Mouse (Mus musculus) heart, embryonic 10.5 days (tissue): Measurements from ENCODE around the gene Aifm3. TPM values are rescaled to one million over a fixed set of nuclear protein-coding genes. Genes with fewer than 3 reads are reported as not detected.

Experiments
- DNase-seq: peaks from one replicate; pipeline ENCODE4 v3.0.0-alpha.2; 2017; ENCODE audit warnings: low spot score
- H3K27ac ChIP-seq: fragments of 300-500 bp; sonication (generic); 2 replicates; pipeline ENCODE4 v1.5.1; 2016; ENCODE audit warnings: mild to moderate bottlenecking
- H3K27me3 ChIP-seq: fragments of 300-500 bp; sonication (generic); 2 replicates; pipeline ENCODE4 v1.6.1; 2016; ENCODE audit warnings: mild to moderate bottlenecking; ENCODE audit not compliant: poor library complexity, insufficient read depth, severe bottlenecking
- H3K36me3 ChIP-seq: fragments of 300-500 bp; sonication (generic); 2 replicates; pipeline ENCODE4 v1.6.1; 2016; ENCODE audit warnings: mild to moderate bottlenecking, moderate library complexity
- H3K4me1 ChIP-seq: fragments of 300-500 bp; sonication (generic); 2 replicates; pipeline ENCODE4 v1.6.1; 2016; ENCODE audit warnings: mild to moderate bottlenecking
- H3K4me3 ChIP-seq: fragments of 300-500 bp; sonication (generic); 2 replicates; pipeline ENCODE4 v1.5.1; 2016; ENCODE audit warnings: mild to moderate bottlenecking, moderate library complexity
- H3K9me3 ChIP-seq: fragments of 300-500 bp; sonication (generic); 2 replicates; pipeline ENCODE4 v1.6.1; 2016; ENCODE audit warnings: mild to moderate bottlenecking, moderate library complexity
- WGBS: fragments of 180-500 bp; shearing (Covaris S2); methylation state at CpG from one replicate; pipeline ENCODE4 v1.1.7; 2016; 5-methylcytosine and 5-hydroxymethylcytosine counted together
- polyA plus RNA-seq: library from polyadenylated mRNA; unstranded; fragments of >200 nt; fragmentation: Nextera tagmentation; extraction: Ambion mirVana; gene quantifications from 2 replicates; pipeline ENCODE4 v1.2.1, GENCODE M21; 2016

The Aifm3 gene
- polyA plus RNA-seq, 1 experiment from 2014 or later, result 0.97 TPM

GRCm38 (mm10) chr16:17508546-17509239, 19.3 kb downstream of the Aifm3 start, which contains the start of gene Lztr1:
Lztr1 (plus strand) TSS chr16:17508688.
- under 1% methylated on average over 50 of the region's 50 CpGs for WGBS

GRCm38 (mm10) chr16:17509240-17509597, 19.8 kb downstream of the Aifm3 start:
- WGBS, result 13% methylated on average over 9 of the region's 9 CpGs
- peaks cover 13% of the 10 kb centered on the region; the same call in 1 of the 2 replicates for H3K27me3 ChIP-seq
- peak overlapping the region; percentile 95 for H3K27ac ChIP-seq
- H3K9me3 ChIP-seq, result no peaks in the 10 kb centered on the region
- H3K4me3 ChIP-seq, result peak overlapping the region; percentile 86
- DNase-seq, result no peak
- H3K4me1 ChIP-seq, result peaks cover 13% of the 10 kb centered on the region
- H3K36me3 ChIP-seq, result peaks cover 32% of the 10 kb centered on the region

More at GRCm38 (mm10) chr16:17508546-17509239, 19.3 kb downstream of the Aifm3 start, which contains the start of gene Lztr1:
- H3K27me3 ChIP-seq, result peaks cover 15% of the 10 kb centered on the region; the same call in 1 of the 2 replicates
- no peaks in the 10 kb centered on the region for H3K9me3 ChIP-seq
- DNase-seq, result peak; percentile 97
- H3K4me1 ChIP-seq, result peaks cover 13% of the 10 kb centered on the region
- H3K4me3 ChIP-seq, result peak within 1 kb of the TSS; percentile 86
- peaks cover 27% of the 10 kb centered on the region for H3K36me3 ChIP-seq
- peak within 1 kb of the TSS; percentile 95 for H3K27ac ChIP-seq

GRCm38 (mm10) chr16:17510143-17510542, 20.7 kb downstream of the Aifm3 start:
- H3K36me3 ChIP-seq, result peaks cover 41% of the 10 kb centered on the region
- no peak overlapping the region for H3K4me3 ChIP-seq
- H3K27ac ChIP-seq, result no peak overlapping the region
- DNase-seq, result no peak
- 96% methylated on average over 2 of the region's 2 CpGs for WGBS
- 0 out of 2 replicates have a peak, but pooled peaks cover 8% of the 10 kb centered on the region for H3K27me3 ChIP-seq
- H3K4me1 ChIP-seq, result peaks cover 13% of the 10 kb centered on the region
- no peaks in the 10 kb centered on the region for H3K9me3 ChIP-seq

- WGBS, result 60% methylated on average over 2 of the region's 2 CpGs
- H3K27me3 ChIP-seq, result 0 out of 2 replicates have a peak, but pooled peaks cover 2% of the 10 kb centered on the region
- H3K27ac ChIP-seq, result no peak overlapping the region
- peaks cover 13% of the 10 kb centered on the region for H3K4me1 ChIP-seq
- H3K9me3 ChIP-seq, result no peaks in the 10 kb centered on the region
- H3K4me3 ChIP-seq, result no peak overlapping the region
- no peak for DNase-seq
- peaks cover 46% of the 10 kb centered on the region for H3K36me3 ChIP-seq
These were observed 21.3 kb downstream of the Aifm3 start for GRCm38 (mm10) chr16:17510686-17511085.

GRCm38 (mm10) chr16:17511431-17511830, 22.0 kb downstream of the Aifm3 start:
- DNase-seq, result no peak
- Histone ChIP-seq H3K4me1 (peaks cover 13% of the 10 kb centered on the region), H3K36me3 (peaks cover 53% of the 10 kb centered on the region), H3K4me3 (no peak overlapping the region), H3K27me3 (no peaks in the 10 kb centered on the region), H3K9me3 (no peaks in the 10 kb centered on the region), H3K27ac (no peak overlapping the region)
- 90% methylated on average over 4 of the region's 4 CpGs for WGBS

GRCm38 (mm10) chr16:17518910-17519309, 29.5 kb downstream of the Aifm3 start:
- WGBS, result 80% methylated on average over 2 of the region's 2 CpGs
- no peak overlapping the region for H3K4me3 ChIP-seq
- H3K4me1 ChIP-seq, result no peaks in the 10 kb centered on the region
- peaks cover 97% of the 10 kb centered on the region for H3K36me3 ChIP-seq
- H3K9me3 ChIP-seq, result no peaks in the 10 kb centered on the region
- H3K27me3 ChIP-seq, result no peaks in the 10 kb centered on the region
- H3K27ac ChIP-seq, result no peak overlapping the region
- no peak for DNase-seq

- Histone ChIP-seq H3K9me3 (no peaks in the 10 kb centered on the region), H3K27me3 (no peaks in the 10 kb centered on the region), H3K4me3 (no peak overlapping the region), H3K4me1 (peaks cover 3% of the 10 kb centered on the region; the same call in 1 of the 2 replicates), H3K27ac (no peak overlapping the region), H3K36me3 (peaks cover 97% of the 10 kb centered on the region)
- WGBS, result 91% methylated on average over 11 of the region's 11 CpGs
- DNase-seq, result no peak
These were observed 34.7 kb downstream of the Aifm3 start for GRCm38 (mm10) chr16:17524156-17524555.

- 88% methylated on average over 3 of the region's 3 CpGs for WGBS
- Histone ChIP-seq H3K36me3 (peaks cover 83% of the 10 kb centered on the region), H3K4me3 (no peak overlapping the region)
These were observed 36.1 kb downstream of the Aifm3 start for GRCm38 (mm10) chr16:17525524-17525923.

GRCm38 (mm10) chr16:17526223-17526622, 36.8 kb downstream of the Aifm3 start:
- Histone ChIP-seq H3K36me3 (peaks cover 76% of the 10 kb centered on the region), H3K27me3 (no peaks in the 10 kb centered on the region)
- 88% methylated on average over 6 of the region's 6 CpGs for WGBS

More at GRCm38 (mm10) chr16:17525524-17525923, 36.1 kb downstream of the Aifm3 start:
- no peak for DNase-seq
- Histone ChIP-seq H3K9me3 (no peaks in the 10 kb centered on the region), H3K27me3 (no peaks in the 10 kb centered on the region), H3K27ac (no peak overlapping the region), H3K4me1 (peaks cover 13% of the 10 kb centered on the region)

GRCm38 (mm10) chr16:17527606-17528005, 38.2 kb downstream of the Aifm3 start:
- no peak for DNase-seq
- Histone ChIP-seq H3K4me1 (peaks cover 26% of the 10 kb centered on the region), H3K4me3 (no peak overlapping the region), H3K27me3 (no peaks in the 10 kb centered on the region), H3K9me3 (no peaks in the 10 kb centered on the region), H3K27ac (no peak overlapping the region), H3K36me3 (peaks cover 63% of the 10 kb centered on the region)

More at GRCm38 (mm10) chr16:17526223-17526622, 36.8 kb downstream of the Aifm3 start:
- no peak for DNase-seq
- Histone ChIP-seq H3K27ac (no peak overlapping the region), H3K4me1 (peaks cover 13% of the 10 kb centered on the region), H3K4me3 (no peak overlapping the region), H3K9me3 (no peaks in the 10 kb centered on the region)

GRCm38 (mm10) chr16:17528276-17528675, 38.9 kb downstream of the Aifm3 start:
- DNase-seq, result no peak
- Histone ChIP-seq H3K4me3 (no peak overlapping the region), H3K27ac (no peak overlapping the region), H3K9me3 (no peaks in the 10 kb centered on the region), H3K36me3 (peaks cover 56% of the 10 kb centered on the region), H3K27me3 (no peaks in the 10 kb centered on the region), H3K4me1 (peaks cover 26% of the 10 kb centered on the region)
- WGBS, result 84% methylated on average over 13 of the region's 13 CpGs

- no peak for DNase-seq
- Histone ChIP-seq H3K27me3 (no peaks in the 10 kb centered on the region), H3K4me3 (peak overlapping the region; percentile 83), H3K27ac (peak overlapping the region; percentile 94), H3K9me3 (no peaks in the 10 kb centered on the region), H3K36me3 (peaks cover 40% of the 10 kb centered on the region), H3K4me1 (peaks cover 26% of the 10 kb centered on the region)
- WGBS, result 17% methylated on average over 17 of the region's 17 CpGs
These were observed 40.7 kb downstream of the Aifm3 start for GRCm38 (mm10) chr16:17529981-17530586.

GRCm38 (mm10) chr16:17530640-17531288, 41.4 kb downstream of the Aifm3 start, which contains the start of gene Thap7:
Thap7 (minus strand) TSS chr16:17531136.
- DNase-seq, result peak; percentile 98
- WGBS, result under 1% methylated on average over 67 of the region's 67 CpGs
- Histone ChIP-seq H3K27me3 (no peaks in the 10 kb centered on the region), H3K9me3 (no peaks in the 10 kb centered on the region), H3K4me1 (peaks cover 26% of the 10 kb centered on the region), H3K27ac (peak within 1 kb of the TSS; percentile 94), H3K36me3 (peaks cover 33% of the 10 kb centered on the region), H3K4me3 (peak within 1 kb of the TSS; percentile 83)
